Mouse (Mus musculus) cerebellum, adult 11 months (tissue): Measurements from ENCODE around the gene Slamf9.

Experiments
- DNase-seq: peaks from one replicate; pipeline ENCODE4 v3.0.0; 2022

Slamf9 gene

DNA sequence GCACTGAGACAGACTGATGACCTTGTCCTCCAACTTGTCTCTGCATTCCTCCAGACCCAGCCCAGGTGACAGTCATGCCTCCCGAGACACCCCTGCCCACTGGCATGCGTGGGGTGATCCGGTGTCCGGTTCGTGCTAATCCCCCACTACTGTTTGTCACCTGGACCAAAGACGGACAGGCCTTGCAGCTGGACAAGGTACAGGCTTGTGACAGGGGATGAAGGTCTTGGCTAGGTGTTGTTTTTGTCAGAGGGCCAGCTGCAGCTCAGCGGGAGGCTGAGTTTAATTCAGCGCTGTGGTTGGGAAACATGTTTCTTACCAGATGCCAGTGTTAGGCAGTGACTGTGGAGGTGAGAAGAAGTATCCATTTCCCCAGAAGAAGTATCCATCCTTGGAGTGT lies 16.9 kb downstream of the Slamf9 start:
- DNase-seq = no peak

DNA sequence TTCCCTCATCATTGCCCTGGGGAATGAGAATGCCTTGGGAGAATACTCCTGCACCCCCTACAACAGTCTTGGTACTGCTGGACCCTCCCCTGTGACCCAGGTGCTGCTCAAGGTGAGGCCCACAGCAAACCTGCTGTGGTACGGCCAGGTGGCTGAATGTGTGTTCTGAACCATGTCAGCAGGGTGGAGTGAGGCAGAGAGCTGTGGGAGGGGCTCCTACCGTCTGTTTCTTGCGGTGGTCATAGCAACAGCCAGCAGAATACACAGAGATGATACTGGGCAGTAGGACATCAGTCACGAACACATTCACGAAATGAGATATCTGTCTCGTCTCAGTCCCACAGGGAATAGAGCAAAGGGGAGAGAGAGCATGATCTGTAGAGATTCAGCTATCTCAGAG lies 18.4 kb downstream of the Slamf9 start:
- no peak for DNase-seq

DNA sequence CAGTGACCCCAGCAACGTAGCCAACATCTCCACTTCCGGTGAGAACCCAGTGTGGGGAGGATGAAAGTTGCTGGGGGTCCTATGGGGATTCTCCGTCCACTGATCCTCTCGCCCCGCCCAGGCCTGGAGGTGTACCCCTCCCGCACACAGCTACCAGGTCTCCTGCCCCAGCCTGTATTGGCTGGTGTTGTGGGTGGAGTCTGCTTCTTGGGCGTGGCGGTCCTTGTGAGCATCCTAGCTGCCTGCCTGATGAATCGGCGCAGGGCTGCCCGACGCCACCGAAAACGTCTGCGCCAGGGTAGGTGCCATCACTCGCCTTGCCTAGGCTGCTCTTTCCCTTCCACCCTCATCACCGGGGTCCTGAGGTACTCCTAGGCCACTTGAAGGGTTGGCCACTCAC lies 20.9 kb downstream of the Slamf9 start:
- no peak for DNase-seq

DNA sequence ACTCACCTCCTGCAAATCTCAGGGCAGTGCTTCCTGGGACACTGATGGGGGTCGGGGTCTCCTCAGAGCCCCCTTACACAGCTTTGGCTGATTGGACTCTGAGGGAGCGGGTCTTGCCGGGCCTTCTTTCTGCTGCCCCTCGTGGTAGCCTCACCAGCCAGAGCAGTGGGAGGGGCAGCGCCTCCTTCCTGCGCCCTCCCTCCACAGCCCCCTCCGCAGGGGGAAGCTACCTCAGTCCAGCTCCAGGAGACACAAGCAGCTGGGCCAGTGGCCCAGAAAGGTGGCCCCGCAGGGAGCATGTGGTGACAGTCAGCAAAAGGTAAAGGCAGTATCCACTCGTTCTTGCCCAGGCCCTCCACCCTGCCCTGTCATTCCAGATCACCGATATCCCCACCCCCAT lies 22.3 kb downstream of the Slamf9 start:
- no peak for DNase-seq

DNA sequence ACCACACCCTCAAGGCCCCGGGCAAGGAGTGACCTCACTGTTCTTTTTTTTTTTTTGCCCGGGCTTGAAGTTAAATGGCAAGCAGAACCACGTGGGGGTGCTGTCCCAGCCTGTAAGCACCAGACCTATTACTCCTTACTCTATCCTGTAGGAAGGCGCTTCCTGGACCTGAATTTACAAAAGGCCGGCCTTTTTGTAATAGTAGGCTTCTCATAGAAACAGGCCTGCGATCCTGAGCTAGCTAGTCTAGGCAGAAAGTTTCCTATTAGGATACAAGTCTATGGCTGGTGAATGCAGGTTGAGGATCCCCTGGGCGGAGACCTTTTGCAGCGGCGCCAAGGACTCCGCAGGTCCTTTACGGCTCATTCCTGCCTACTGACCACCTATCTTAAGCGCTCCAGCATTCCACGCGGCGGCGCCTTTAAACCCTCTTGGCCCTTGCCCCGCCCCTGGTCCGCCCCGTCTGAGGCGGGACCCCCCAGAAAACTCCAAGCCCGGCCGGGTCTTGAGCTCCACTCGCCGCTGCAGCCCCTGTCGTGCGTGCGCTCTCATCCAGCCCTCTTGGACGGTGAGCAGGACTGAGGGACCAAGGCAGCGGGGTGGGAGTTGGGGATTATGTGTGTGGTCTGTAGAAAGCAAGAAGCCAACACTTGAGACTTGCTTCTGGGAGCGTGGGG lies 24.7 kb downstream of the Slamf9 start, which contains the start of gene Tagln2:
Gene Tagln2, plus strand, starts transcription at position 283 of the 677 bp plus-strand sequence.
- DNase-seq = no peak

DNA sequence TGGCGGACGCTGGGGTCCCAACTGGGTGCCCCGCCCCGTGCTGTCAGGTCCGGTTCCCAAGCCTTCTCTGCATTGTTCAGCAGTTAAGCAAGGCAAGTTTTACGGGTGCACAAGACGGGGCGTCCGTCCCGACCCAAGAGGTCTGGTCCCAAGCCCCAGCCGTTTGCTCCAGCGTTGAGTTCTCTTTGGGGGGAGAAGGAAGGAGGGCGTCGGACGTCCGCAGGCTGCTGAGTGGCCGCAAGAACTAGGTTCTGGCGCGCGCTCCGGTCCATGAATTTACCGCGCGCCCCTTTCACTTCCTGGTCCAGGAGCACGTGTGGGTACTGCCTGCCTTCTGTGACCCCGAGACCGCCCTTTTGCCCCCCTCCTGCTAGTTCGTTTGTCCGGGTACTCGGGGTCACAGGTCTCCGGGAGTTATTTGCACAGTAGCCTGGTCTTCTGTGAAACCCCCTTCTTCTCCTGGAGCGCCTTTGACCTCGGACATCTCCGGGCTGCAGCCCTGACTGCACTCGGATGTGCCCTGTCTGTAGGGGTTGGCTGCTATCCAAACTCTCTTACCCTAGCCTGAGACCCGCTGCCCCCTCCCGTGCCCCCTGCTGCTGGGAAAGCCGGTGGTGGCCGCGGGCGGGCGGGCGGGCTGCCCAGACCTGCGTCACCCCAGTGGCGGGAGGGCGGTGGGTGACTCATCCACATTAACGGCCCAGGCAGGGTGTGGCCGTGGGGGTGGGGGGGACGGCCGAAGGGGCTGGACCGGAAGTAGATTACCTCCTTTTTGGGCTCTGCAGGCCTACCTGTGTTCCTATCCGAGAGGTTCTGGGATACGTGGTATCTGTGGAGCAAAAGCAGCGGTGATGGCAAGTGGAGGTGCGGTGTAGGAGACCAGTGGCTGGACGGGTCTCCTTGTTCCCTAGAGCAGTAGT lies 25.6 kb downstream of the Slamf9 start:
- no peak for DNase-seq

DNA sequence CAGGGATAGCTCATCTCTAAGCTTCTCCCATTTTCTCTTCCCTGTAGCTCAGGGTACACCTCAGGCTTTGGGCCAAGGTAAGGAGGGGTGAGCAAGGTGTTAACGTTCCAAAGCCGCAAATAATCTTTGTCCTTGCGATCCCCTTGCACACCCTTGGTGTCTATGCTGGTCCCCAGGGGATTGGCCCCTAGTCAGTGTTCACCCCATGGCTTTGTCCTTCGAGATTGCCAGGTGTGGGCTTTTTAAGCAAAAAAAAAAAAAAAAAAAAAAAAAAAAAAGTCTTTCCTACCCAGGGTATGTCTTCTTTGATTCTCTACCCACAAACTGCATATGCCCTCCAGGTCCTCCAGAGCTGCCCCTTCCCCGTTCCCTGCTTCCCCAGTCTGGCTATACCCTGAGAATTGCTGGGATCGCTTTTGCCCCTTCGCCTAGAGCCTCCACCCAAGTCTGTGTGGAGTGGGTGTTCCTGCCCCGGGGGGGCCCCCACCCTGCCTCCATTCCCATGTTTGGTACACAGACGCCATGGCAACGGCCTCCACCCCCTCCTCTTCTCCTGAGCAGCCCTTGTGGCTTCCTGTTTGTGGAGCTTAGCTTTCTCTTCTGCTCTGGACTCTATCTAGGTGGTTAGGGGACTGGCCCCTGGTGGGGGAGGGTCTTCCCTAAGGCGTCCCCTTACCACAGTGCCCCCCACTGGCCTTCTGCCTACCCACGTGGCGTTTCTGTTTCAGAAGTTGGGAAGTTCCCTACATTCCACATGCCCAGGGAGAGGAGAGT lies 26.4 kb downstream of the Slamf9 start:
- no peak for DNase-seq

DNA sequence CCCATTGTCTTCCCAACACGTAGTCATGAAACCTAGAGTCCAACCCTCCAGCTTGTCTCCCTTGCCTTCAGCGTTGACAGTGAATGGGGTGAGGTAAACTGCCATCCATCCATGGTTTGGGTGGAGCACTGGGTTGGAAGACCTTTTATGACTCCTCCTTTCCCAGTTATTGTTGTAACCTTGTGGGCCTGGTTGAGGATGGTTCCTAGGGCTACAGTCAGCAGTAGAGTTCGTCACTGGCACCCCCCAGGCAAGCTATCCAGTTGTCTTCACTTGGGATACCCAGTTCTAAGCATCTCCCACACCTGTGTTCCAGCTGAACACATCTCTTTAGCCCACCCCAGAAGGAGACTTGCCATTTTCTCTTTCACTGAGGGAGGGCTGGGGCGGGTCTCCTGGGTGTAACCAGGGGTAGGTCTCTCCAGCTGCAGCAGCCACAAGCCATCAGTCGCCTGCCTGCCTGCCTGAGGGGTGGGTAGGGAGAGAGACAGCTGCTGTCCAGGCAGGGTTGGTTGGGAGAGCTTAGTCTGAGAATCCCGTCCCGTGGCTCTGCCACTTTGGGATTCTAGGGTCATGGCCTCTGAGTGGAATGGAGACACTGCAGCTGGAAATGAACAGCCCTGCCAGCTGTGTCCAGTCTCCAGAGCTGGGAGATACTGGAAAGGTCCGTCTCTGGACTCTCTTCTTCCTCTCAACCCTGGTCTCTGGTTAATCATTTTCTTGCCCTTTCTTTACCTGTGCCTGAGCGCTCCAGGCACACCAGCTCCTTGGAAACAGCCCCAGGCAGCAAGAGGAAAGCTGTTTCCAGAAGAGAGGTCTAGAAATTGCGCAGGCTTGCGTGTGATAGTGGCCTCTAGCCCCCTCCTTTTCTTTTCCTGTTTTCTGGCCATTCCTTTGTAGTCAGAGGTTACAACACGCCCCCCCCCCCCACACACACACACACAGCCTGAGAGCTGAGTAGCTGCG lies 27.3 kb downstream of the Slamf9 start:
- no peak for DNase-seq

DNA sequence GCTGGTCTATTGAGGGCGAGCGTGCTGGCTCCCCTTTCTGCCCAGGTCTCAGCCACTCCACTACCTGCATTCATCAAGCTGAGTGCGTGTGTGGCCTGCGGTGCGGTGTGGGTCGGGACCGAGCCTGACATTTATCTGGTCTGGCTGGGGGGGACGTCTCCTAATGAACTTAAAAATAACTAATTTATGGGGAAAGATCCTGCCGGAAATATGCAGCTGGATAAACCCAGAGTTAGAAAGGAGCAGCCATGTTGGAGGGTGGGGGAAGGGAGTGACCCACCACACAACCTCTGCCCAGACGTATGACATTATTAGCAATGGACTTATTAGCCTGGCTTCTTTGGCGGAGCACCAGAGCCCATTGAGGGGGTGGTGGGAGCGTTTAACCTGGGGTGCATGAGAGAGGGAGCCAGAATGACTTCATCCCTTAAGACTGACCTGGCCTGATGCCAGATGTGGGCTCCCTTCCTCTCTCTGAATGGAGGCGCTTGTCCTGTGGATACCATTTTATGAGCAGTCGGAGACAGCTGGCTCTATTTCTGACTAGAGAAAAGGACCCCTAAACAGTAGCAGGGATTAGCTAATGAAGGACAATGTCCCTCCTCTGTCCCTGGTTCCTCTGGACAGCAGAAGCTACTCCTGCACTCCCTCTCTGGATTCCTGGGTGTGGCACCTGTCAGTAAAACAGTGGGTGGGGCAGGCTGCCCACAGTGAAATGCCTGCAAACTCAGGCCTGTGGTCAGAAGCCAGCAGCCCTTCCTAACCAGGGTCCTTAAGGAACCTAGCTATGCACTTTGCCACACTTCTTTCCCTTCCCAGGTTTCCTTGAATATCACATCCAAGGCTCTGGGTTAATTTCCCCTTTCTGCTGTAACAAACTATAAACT lies 28.2 kb downstream of the Slamf9 start:
- DNase-seq = no peak

DNA sequence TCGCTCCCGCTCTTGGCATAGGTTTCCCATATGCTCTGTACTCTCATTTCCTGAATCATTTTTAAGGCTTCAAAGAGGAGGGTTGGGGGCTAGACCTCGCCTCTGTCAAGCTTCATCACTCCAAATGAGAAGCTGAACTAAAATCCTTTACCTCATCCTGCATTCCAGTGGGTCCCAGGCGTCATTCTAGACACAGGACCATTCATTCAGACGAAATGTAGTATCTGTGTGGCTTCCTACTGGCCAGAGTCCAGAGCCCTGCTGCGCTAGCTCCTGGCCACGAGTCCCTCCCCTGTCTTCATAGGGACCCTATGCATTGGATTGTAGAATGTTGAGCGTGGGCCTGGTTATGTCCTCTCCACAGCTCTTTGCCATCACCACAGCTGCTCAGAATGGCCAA lies 29.6 kb downstream of the Slamf9 start:
- DNase-seq = no peak

DNA sequence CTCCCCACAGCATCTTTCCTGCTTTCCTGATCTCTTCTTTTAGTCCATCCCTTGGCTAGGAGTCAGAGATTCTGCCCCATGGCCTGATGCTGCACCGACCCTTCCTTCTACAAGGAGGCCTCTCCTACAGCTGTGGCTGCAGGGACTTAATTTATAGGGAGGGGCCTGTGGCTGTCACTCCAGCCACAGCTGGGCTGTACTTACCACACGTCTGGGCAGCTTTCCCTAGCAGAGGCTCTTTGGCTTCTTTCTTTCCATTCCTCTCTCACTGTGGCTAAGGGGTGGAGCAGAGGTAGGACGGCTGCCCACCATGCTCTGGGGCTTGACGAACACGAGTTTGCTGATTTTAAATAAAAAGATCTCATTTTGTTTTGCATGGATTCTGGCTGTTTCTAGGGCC lies 31.8 kb downstream of the Slamf9 start:
- no peak for DNase-seq

DNA sequence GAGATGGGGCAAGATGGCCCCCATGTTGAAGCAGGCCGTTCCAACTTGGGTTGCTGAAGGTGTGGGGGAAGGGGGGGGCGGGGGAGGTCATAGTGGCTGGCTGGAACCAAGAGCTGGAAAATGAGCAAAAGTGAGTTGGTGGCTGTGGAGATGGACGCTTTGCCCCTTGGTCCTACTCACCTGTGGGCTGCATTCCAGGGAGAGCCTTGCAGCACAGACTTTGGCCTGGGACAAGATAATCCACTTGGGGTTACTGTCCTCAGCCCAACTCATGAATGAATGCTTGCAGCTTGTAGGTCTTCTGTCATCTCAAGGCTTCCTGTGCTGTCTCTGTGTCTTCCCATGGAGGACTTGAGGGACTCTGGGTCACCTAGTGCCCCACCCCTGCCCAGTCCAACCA lies 32.5 kb downstream of the Slamf9 start:
- DNase-seq = no peak

DNA sequence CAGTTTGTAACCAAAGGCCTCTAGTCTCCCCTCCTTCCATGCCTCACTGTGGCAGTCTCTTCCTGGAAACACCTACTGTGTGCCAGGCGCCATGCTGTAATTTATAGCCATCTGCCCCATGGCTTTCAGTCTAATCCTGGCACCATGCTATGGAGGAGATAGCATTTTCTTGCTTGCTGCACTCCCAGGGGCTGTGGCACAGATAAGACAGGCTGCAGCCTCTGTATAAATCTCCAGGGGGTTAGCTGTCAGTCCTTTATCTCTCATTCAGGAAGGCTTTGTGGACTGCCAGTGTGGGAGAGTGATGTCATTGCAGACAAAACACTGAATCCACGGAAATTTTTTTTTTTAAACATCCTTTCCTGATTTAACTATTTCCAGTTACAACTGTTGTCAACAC lies 33.0 kb downstream of the Slamf9 start:
- no peak for DNase-seq

DNA sequence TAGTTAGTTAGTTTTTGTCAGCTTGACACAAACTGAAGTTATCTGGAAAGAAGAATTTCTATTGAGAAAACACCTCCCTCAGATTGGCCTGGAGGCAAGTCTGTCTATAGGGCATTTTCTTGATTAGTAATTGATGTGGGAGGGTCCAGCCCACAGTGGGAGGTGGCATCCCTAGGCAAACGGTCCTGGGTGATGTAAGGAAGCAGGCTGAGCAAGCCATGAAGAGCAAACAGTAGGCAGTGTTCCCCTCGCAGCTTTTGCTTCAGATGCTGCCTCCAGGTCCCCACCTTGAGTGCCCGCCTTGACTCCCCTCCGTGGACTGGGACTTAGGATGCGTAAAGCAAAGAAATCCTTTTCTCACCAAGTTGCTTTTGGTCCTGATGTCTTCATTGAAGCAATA lies 34.1 kb downstream of the Slamf9 start:
- no peak for DNase-seq

DNA sequence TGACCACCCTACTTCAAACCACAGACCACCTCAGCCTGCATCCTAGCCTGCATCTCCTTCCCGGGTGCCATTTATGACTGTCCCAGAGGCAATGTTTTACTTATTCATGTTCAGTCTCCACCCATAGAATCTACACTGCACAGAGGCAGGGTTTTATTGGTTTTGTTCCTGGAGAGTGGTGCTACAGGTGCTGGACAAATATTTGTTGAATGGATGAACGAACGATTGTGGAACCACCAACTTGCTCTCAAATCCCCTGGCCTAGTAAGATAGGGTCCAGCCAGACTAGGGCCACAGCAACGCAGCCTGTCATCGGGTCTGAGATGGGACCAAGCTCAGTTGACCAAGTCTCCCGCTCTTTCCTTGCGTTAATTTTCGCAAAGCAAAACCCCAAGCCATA lies 34.8 kb downstream of the Slamf9 start:
- DNase-seq = no peak

DNA sequence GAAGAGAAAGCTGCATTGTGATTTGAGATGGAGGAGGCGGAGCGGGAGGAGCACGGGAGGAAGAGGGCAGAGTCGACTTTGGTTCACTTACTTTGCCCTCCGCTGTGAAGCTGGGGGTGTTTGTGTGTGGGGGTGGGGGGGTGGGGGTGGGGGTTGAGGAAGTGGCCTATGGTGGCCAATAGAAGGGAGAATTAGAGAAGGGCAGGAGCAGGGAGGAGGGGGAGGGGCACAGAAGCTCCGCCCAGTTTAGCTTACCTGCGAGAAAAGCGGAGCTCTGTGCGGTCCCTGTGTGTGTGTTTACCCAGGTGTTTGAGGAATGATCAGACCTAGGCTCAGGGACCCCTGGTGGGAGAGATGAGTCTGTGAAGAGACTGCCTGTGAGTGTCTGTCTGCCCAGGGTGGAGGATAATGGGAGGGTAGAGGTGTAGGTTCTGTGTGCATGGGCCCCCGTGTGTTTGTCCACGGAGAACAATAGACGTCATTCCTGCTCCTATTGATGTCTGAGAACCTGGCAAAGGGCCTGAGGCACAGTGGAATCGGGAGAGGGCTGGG lies 35.3 kb downstream of the Slamf9 start:
- no peak for DNase-seq

DNA sequence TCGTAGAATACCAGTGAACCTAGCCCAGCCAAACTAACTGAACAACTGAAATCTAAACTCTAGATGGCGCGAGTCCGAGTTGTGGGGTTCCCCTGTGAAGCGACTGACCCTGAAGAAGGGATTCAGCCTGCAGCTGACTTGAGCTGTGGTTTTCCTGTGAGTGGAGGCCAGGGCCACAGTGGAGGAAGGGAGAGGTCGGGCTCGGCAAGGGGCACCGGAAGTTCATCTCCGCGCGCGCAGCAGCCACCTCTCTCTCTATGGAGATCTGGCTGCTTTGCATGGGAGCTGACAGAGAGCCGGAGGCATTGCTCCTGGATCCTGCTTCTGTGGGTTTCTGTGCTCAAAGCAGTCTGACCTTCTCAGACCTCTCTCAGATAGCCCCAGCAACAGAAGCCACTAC lies 37.8 kb downstream of the Slamf9 start:
- no peak for DNase-seq

DNA sequence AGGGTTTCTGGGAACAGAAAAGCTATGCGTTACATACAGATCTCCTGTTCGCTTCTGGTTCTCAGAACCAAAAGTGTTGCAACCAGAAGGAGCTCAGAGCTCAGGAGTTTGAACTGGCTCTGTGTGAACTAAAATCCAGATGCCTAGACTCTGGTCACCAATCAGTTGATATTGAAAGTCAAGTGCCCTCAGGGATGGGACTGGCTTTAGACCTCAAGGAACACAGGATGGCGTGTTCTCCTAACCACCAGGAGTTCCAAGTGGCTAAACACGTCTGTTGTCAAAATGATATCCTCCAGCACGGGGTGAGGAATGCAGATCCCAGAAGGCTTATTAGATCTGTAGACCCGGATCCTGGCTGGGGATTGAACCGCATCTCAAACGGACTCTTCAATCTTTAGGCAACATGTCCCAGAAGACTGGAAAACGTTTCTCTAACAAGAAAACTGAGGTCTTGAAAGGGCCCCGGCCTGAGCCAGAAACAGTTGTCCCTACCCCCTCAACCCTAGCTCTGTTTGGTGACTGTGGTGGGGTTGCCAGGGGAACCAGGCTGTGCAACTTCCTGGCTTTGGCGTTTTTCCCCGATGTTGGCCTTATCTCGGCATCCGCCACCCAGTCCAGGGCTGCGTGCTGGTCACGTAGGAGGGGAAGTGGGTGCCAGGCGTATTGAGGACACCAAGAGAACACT lies 38.5 kb downstream of the Slamf9 start:
- DNase-seq = no peak

DNA sequence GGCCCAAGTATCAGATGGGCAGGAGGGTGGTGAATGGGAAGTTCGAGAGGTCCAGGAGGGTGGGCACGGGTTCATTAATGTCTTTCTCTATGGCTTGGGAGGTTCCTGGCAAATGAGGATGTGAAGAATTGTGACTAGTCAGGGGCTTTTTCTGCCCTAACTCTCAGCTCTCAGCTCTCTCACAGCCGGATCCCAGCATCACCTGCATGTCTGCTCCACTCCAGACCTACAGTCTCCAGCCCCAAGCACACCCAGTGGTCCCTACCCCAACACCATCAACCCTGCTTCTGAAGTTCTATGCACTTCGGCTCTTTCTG lies 39.0 kb downstream of the Slamf9 start:
- DNase-seq = no peak

DNA sequence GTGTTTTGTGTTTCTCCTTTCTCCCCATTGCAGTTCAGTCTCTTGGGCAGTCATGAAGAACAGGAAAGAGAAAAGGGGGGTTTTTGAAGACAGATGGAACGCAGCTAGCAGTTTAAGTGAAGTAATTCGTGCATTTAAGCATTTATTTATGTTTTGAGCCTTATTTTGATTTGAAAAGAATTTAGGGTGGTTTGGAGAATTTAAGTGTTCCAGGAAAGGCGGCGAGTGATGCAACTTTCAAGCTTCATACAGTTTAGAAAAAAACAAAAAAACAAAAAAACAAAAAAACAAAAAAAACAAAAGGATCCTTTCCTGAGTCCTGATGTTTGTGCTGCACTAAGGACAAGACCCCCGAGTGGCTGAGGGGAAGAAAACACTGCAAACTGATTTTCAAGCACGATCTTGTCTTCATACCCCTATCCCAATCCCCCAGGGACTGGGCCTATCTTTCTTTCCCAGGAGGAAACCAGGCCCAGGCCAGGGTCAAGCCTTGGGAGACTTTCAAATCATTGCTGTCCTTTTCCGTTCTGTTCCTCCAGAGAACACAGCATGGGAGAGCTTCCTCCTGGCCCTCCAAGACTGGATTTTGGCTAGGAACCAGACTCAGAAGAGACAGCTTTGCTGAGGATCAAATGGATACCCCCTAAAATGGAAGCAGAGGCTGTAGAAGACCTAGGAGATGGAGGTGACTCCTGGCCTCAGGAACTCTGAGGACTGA lies 39.6 kb downstream of the Slamf9 start:
- no peak for DNase-seq
